19 mouse cellular contexts compared by ENCODE assay signal in the genomic region with DNA sequence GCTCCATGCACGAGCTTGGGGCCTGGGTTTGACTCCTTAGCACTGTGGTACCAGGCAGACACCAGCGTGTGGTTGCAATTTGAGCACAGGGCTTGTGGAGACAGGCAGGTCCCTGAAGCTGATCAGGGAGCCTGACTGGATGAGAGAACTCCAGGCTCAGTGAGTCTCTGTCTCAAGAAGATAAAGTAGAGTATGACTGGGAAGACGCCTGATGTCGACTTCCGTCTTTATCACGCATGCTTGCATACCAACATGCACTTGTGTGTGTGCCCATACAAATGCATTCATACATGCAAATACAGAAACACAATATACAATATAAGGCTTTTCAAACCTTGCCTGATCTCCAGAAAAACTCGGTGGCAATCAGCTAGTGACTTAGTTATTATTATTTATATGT. TPM values are rescaled to one million over a fixed set of nuclear protein-coding genes. Genes with fewer than 3 reads are reported as not detected.
A peak's percentile ranks its signal among the peaks of the same experiment; 100 is the strongest.
DNase-seq lines count a peak whose midpoint lies in the region; TF ChIP-seq lines count a peak whose summit lies in the region.
"Had no signal": no experiment of that assay in that cellular context is flagged by ENCODE, and none has a peak within 500 bp of the region (broad histone marks: within the 10 kb centered on the region; RNA-seq: fewer than 3 reads in every experiment).

No protein-coding gene starts in this region.

- no peaks in the 10 kb centered on the region for H3K79me2 ChIP-seq in MEL (ENCODE audit: control insufficient read depth, insufficient read depth, low read length, poor library complexity)

- no peak for TF ChIP-seq RAD21 in MEL (IDR thresholded peaks at IDR 0.05; ENCODE audit: low read depth, low read length)

- no peak overlapping the region for H3K27ac ChIP-seq in MEL (ENCODE audit: control insufficient read depth, low read depth, low read length)

- TF ChIP-seq EP300 in MEL (IDR thresholded peaks at IDR 0.05; ENCODE audit: low read depth in 1 of 2, low read length in 2 of 2): peak; percentile 43 to 52; a peak in 3 of 4 replicates

- no peak for TF ChIP-seq POLR2A in MEL (IDR thresholded peaks at IDR 0.05; ENCODE audit: control insufficient read depth in 1 of 2, insufficient read depth in 1 of 2, low read depth in 1 of 2, low read length in 2 of 2, poor library complexity in 1 of 2)

- H3K4me1 ChIP-seq in MEL (ENCODE audit: control insufficient read depth in 1 of 2, insufficient read depth in 2 of 2, low read length in 2 of 2): peaks cover 0 to 20% of the 10 kb centered on the region in 2 experiments; a peak in 3 of 4 replicates

- H3K27me3 ChIP-seq in MEL (ENCODE audit: control insufficient read depth in 1 of 2, insufficient read depth in 2 of 2, low read length in 2 of 2): no peaks in the 10 kb centered on the region
- H3K27me3 ChIP-seq: Patski had no signal

- peak; percentile 72 for DNase-seq in MEL (ENCODE audit: low read depth, low spot score)
- DNase-seq in adrenal gland, adult 2 months: no peak
- DNase-seq: adrenal gland, adult 8-10 months; adrenal gland, postnatal 10 days; adrenal gland, postnatal 14 days; adrenal gland, postnatal 25 days; adrenal gland, postnatal 36 days; B cell, adult 2 months; cerebellum, adult 11 months; cerebellum, adult 11-12 months; cerebellum, adult 18-20 months; cerebellum, adult 2 months; cerebellum, adult 8-10 months; cerebellum, adult 9-10 months had no signal

- no peaks in the 10 kb centered on the region for H3K9me3 ChIP-seq in MEL (replicated peaks; ENCODE audit: insufficient read depth, low read length)
- H3K9me3 ChIP-seq: G1E had no signal

- H3K9ac ChIP-seq in MEL (ENCODE audit: control insufficient read depth, low read depth, low read length, poor library complexity, severe bottlenecking): no peak overlapping the region

- peaks cover 0 to 9% of the 10 kb centered on the region in 2 experiments; a peak in 2 of 4 replicates for H3K36me3 ChIP-seq in MEL (ENCODE audit: control insufficient read depth in 1 of 2, insufficient read depth in 2 of 2, low read length in 2 of 2)
- H3K36me3 ChIP-seq: G1E had no signal

- TF ChIP-seq CTCF in MEL (IDR thresholded peaks at IDR 0.05 in 2 of 3, conservative IDR thresholded peaks at IDR 0.05 in 1 of 3; ENCODE audit: control insufficient read depth in 1 of 3, insufficient read depth in 1 of 3, low read depth in 2 of 3, low read length in 3 of 3, poor library complexity in 1 of 3, severe bottlenecking in 1 of 3): no peak

- H3K4me3 ChIP-seq in MEL (ENCODE audit: control insufficient read depth in 1 of 2, insufficient read depth in 1 of 2, low read depth in 2 of 2, low read length in 2 of 2): no peak overlapping the region

TF ChIP-seq in MEL, 35 proteins besides CTCF, POLR2A, EP300 and RAD21:
- TF ChIP-seq TAL1 (IDR thresholded peaks at IDR 0.05; ENCODE audit: low read length) (peak; percentile 74), NRF1 (IDR thresholded peaks at IDR 0.05; ENCODE audit: insufficient read depth, low read depth, low read length, poor library complexity, severe bottlenecking) (no peak), MAX (IDR thresholded peaks at IDR 0.05; ENCODE audit: low read length) (peak; percentile 50; the same call in 1 of the 2 replicates), ETS1 (IDR thresholded peaks at IDR 0.05; ENCODE audit: low read depth, low read length) (peak; percentile 51; the same call in 1 of the 2 replicates), GATA1 (IDR thresholded peaks at IDR 0.05; ENCODE audit: low read depth, low read length) (peak; percentile 41; the same call in 1 of the 2 replicates), TBP (IDR thresholded peaks at IDR 0.05; ENCODE audit: low read depth, low read length) (no peak)

RNA-seq across cellular contexts. Expression of a gene that starts 16.9 kb away (rescaled TPM):
- total RNA-seq in MEL (2012; rRNA removed): 2.3 and 2.5 TPM in 2 replicates
- polyA plus RNA-seq in MEL (2012; ENCODE audit: insufficient read depth in 1 of 2, insufficient read length in 2 of 2, low read depth in 1 of 2, low replicate concordance in 2 of 2, missing spikeins in 1 of 2): 1 to 10 TPM in 1 of 2 experiments, not detected in 1; 5.9 TPM
- total RNA-seq in adrenal gland, adult 2 months (2021): 10 to 100 TPM; 11.7 to 19.4 TPM
- polyA plus RNA-seq in adrenal gland, adult 2 months (2012; rRNA removed): 18.0 and 24.1 TPM in 2 replicates
- total RNA-seq: G1E had no signal
- polyA plus RNA-seq: activated CD4-positive, CD25-positive, alpha-beta regulatory T cell, adult 4 months; G1E had no signal

RNA-seq across cellular contexts. Expression of a gene that starts 50.1 kb away (rescaled TPM):
- total RNA-seq in MEL (2012; rRNA removed): not detected in 2 replicates
- not detected for polyA plus RNA-seq in MEL (2012; ENCODE audit: insufficient read depth in 1 of 2, insufficient read length in 2 of 2, low read depth in 1 of 2, low replicate concordance in 2 of 2, missing spikeins in 1 of 2)
- 1 to 10 TPM in 1 of 2 experiments, under 1 TPM in 1; 0.86 to 4.5 TPM for total RNA-seq in adrenal gland, adult 2 months (2021)
- 3.1 and 9.5 TPM in 2 replicates for polyA plus RNA-seq in adrenal gland, adult 2 months (2012; rRNA removed)
- total RNA-seq: CH12.LX, G1E had no signal
- polyA plus RNA-seq: activated CD4-positive, CD25-positive, alpha-beta regulatory T cell, adult 4 months; CD4-positive, CD25-positive, alpha-beta regulatory T cell, adult 4 months; G1E had no signal
